Mouse (Mus musculus) midbrain, embryonic 16.5 days (tissue): ENCODE results near the gene 2310022A10Rik. TPM values are rescaled to one million over a fixed set of nuclear protein-coding genes. Genes with fewer than 3 reads are reported as not detected.

ENCODE experiments used
- ATAC-seq: fragments of 200-750 bp; cut with Nextera tagmentation; 2 replicates; pipeline ENCODE4 v1.8.0; 2017; ENCODE audit warnings: moderate TSS enrichment
- H3K27ac ChIP-seq: fragments of 300-500 bp; sonication (generic); 2 replicates; pipeline ENCODE4 v1.5.1; 2014; ENCODE audit warnings: mild to moderate bottlenecking, low read length, mixed read lengths
- H3K27me3 ChIP-seq: fragments of 300-500 bp; sonication (generic); 2 replicates; pipeline ENCODE4 v1.6.1; 2014; ENCODE audit warnings: low read depth, low read length, mixed read lengths; ENCODE audit not compliant: control insufficient read depth, insufficient read depth
- H3K36me3 ChIP-seq: fragments of 300-500 bp; sonication (generic); 2 replicates; pipeline ENCODE4 v1.6.1; 2014; ENCODE audit warnings: mild to moderate bottlenecking, low read length, moderate library complexity, mixed read lengths; ENCODE audit not compliant: control insufficient read depth, insufficient read depth
- H3K4me1 ChIP-seq: fragments of 300-500 bp; sonication (generic); 2 replicates; pipeline ENCODE4 v1.6.1; 2014; ENCODE audit warnings: mild to moderate bottlenecking, low read length, mixed read lengths; ENCODE audit not compliant: control insufficient read depth, insufficient read depth
- H3K4me2 ChIP-seq: fragments of 300-500 bp; sonication (generic); 2 replicates; pipeline ENCODE4 v1.6.1; 2014; ENCODE audit warnings: mild to moderate bottlenecking, low read length, mixed read lengths
- H3K4me3 ChIP-seq: fragments of 300-500 bp; sonication (generic); 2 replicates; pipeline ENCODE4 v1.5.1; 2014; ENCODE audit warnings: low read depth, mild to moderate bottlenecking, low read length, moderate library complexity, mixed read lengths
- H3K9ac ChIP-seq: fragments of 300-500 bp; sonication (generic); 2 replicates; pipeline ENCODE4 v1.6.1; 2014; ENCODE audit warnings: low read depth, low read length, mixed read lengths
- H3K9me3 ChIP-seq: fragments of 300-500 bp; sonication (generic); replicated peaks from 2 replicates; pipeline ENCODE4 v1.6.1; 2014; ENCODE audit warnings: mild to moderate bottlenecking, low read length, mixed read lengths; ENCODE audit not compliant: control insufficient read depth, poor library complexity, severe bottlenecking
- WGBS: fragments of 180-500 bp; shearing (Covaris S2); extraction: QIAGEN DNeasy Blood & Tissue Kit; methylation state at CpG from one replicate; pipeline ENCODE4 v1.1.7; 2014; 5-methylcytosine and 5-hydroxymethylcytosine counted together
- polyA plus RNA-seq: library from polyadenylated mRNA; unstranded; fragments of >200 nt; fragmentation: Nextera tagmentation; extraction: Ambion mirVana; gene quantifications from 2 replicates; pipeline ENCODE4 v1.2.1, GENCODE M21; 2015

The 2310022A10Rik gene
- polyA plus RNA-seq, 1 experiment from 2014 or later = 37.5 TPM

- Histone ChIP-seq H3K27ac (peak overlapping the region; percentile 83), H3K36me3 (no peaks in the 10 kb centered on the region), H3K9ac (peak overlapping the region; percentile 44; the same call in 1 of the 2 replicates), H3K4me1 (peaks cover 13% of the 10 kb centered on the region), H3K9me3 (no peaks in the 10 kb centered on the region), H3K4me3 (peak overlapping the region; percentile 73), H3K27me3 (no peaks in the 10 kb centered on the region), H3K4me2 (peak overlapping the region; percentile 85)
- WGBS = 63% methylated on average over 4 of the region's 4 CpGs
- peak; percentile 4; the same call in 1 of the 2 replicates for ATAC-seq
These were observed 37.7 kb downstream of the 2310022A10Rik start for GRCm38 (mm10) chr7:27590566-27591213.

- Histone ChIP-seq H3K27ac (peak within 1 kb of the TSS; percentile 98), H3K36me3 (no peaks in the 10 kb centered on the region), H3K9me3 (no peaks in the 10 kb centered on the region), H3K4me2 (peak within 1 kb of the TSS; percentile 85), H3K9ac (peak within 1 kb of the TSS; percentile 82), H3K4me1 (peaks cover 16% of the 10 kb centered on the region), H3K27me3 (no peaks in the 10 kb centered on the region), H3K4me3 (peak within 1 kb of the TSS; percentile 73)
- under 1% methylated on average over 56 of the region's 71 CpGs for WGBS
- ATAC-seq = peak; percentile 95
These were observed 38.5 kb downstream of the 2310022A10Rik start, which contains the start of gene Akt2 for GRCm38 (mm10) chr7:27591266-27592216. Gene Akt2 (plus strand): TSS chr7:27591552.

- peaks cover 18% of the 10 kb centered on the region for H3K4me1 ChIP-seq
- no peaks in the 10 kb centered on the region for H3K9me3 ChIP-seq
- ATAC-seq = peak; percentile 78
- peak overlapping the region; percentile 85 for H3K4me2 ChIP-seq
- 4% methylated on average over 17 of the region's 17 CpGs for WGBS
- H3K9ac ChIP-seq = peak overlapping the region; percentile 82
- H3K36me3 ChIP-seq = no peaks in the 10 kb centered on the region
- no peaks in the 10 kb centered on the region for H3K27me3 ChIP-seq
- peak overlapping the region; percentile 98 for H3K27ac ChIP-seq
- peak overlapping the region; percentile 73 for H3K4me3 ChIP-seq
These were observed 39.3 kb downstream of the 2310022A10Rik start for GRCm38 (mm10) chr7:27592217-27592929.

- Histone ChIP-seq H3K9me3 (no peaks in the 10 kb centered on the region), H3K4me3 (peak overlapping the region; percentile 73), H3K9ac (peak overlapping the region; percentile 82), H3K4me2 (peak overlapping the region; percentile 85), H3K27me3 (no peaks in the 10 kb centered on the region), H3K27ac (no peak overlapping the region), H3K36me3 (no peaks in the 10 kb centered on the region), H3K4me1 (peaks cover 18% of the 10 kb centered on the region)
- 75% methylated on average over 12 of the region's 12 CpGs for WGBS
- ATAC-seq = no peak
These were observed 40.1 kb downstream of the 2310022A10Rik start for GRCm38 (mm10) chr7:27592934-27593645.

- Histone ChIP-seq H3K4me2 (no peak overlapping the region), H3K9me3 (no peaks in the 10 kb centered on the region), H3K4me1 (peaks cover 18% of the 10 kb centered on the region), H3K9ac (peak overlapping the region; percentile 27; the same call in 1 of the 2 replicates), H3K4me3 (no peak overlapping the region), H3K27ac (peak overlapping the region; percentile 42), H3K27me3 (no peaks in the 10 kb centered on the region), H3K36me3 (no peaks in the 10 kb centered on the region)
- WGBS = 51% methylated on average over 10 of the region's 10 CpGs
- no peak for ATAC-seq
These were observed 43.8 kb downstream of the 2310022A10Rik start for GRCm38 (mm10) chr7:27596586-27597503.

- Histone ChIP-seq H3K36me3 (no peaks in the 10 kb centered on the region), H3K4me1 (peaks cover 10% of the 10 kb centered on the region), H3K9ac (no peak overlapping the region), H3K27me3 (no peaks in the 10 kb centered on the region), H3K9me3 (no peaks in the 10 kb centered on the region), H3K4me3 (no peak overlapping the region), H3K27ac (no peak overlapping the region), H3K4me2 (no peak overlapping the region)
- ATAC-seq = no peak
- 88% methylated on average over 7 of the region's 7 CpGs for WGBS
These were observed 45.0 kb downstream of the 2310022A10Rik start for GRCm38 (mm10) chr7:27598053-27598452.

- no peak overlapping the region for H3K4me3 ChIP-seq
- no peak for ATAC-seq
- H3K9ac ChIP-seq = no peak overlapping the region
- H3K27ac ChIP-seq = no peak overlapping the region
- peaks cover 2% of the 10 kb centered on the region for H3K4me1 ChIP-seq
- WGBS = 69% methylated on average over 4 of the region's 4 CpGs
- no peaks in the 10 kb centered on the region for H3K36me3 ChIP-seq
- H3K4me2 ChIP-seq = no peak overlapping the region
- H3K27me3 ChIP-seq = no peaks in the 10 kb centered on the region
- H3K9me3 ChIP-seq = no peaks in the 10 kb centered on the region
These were observed 48.6 kb downstream of the 2310022A10Rik start for GRCm38 (mm10) chr7:27601628-27602027.
